Mouse (Mus musculus): ENCODE results near the gene Fkbp10. TPM values are rescaled to one million over a fixed set of nuclear protein-coding genes. Genes with fewer than 3 reads are reported as not detected.

The Fkbp10 gene
- polyA plus RNA-seq, 1 experiment from 2014 or later = 24.7 TPM

DNA sequence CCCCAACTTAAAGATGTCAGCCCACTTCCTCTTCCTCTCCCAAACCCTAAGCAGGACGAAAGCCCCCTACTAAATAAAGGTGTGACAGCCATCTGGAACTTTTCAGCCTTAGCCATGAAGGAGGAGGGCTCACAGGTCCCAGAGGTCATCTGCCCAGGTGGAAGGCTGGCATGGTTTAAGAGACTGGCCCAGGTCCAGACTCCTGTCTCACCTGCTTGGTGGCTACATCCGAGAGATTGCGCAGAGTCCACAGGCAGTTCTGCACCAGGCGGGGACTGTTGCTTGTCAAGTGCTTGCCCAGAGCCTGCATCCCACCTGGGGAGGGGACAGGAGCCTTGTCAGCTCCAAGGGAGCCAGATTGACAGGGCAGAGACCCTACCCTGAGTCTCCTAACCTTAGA lies 36.2 kb upstream of the Fkbp10 start:
- Histone ChIP-seq H3K36me3 (replicated peaks; ENCODE audit: control insufficient read depth, insufficient read depth) (peaks cover 96% of the 10 kb centered on the region), H3K4me1 (replicated peaks; ENCODE audit: control insufficient read depth, insufficient read depth, low read length) (no peaks in the 10 kb centered on the region), H3K9ac (no peak overlapping the region), H3K27ac (no peak overlapping the region), H3K4me3 (replicated peaks; ENCODE audit: low read length) (no peak overlapping the region), H3K27me3 (ENCODE audit: control insufficient read depth, insufficient read depth, low read length) (no peaks in the 10 kb centered on the region), H3K4me2 (replicated peaks) (no peak overlapping the region), H3K9me3 (ENCODE audit: control insufficient read depth, low read length) (no peaks in the 10 kb centered on the region)
- DNase-seq (ENCODE audit: low spot score) (no peak), ATAC-seq (ENCODE audit: low FRiP score) (no peak)
- WGBS = 89% methylated on average over 4 of the region's 4 CpGs

- Histone ChIP-seq H3K4me1 (replicated peaks; ENCODE audit: control insufficient read depth, insufficient read depth, low read length) (no peaks in the 10 kb centered on the region), H3K27me3 (ENCODE audit: control insufficient read depth, insufficient read depth, low read length) (no peaks in the 10 kb centered on the region), H3K9me3 (ENCODE audit: control insufficient read depth, low read length) (no peaks in the 10 kb centered on the region), H3K27ac (no peak overlapping the region), H3K4me2 (replicated peaks) (no peak overlapping the region), H3K9ac (no peak overlapping the region), H3K36me3 (replicated peaks; ENCODE audit: control insufficient read depth, insufficient read depth) (peaks cover 84% of the 10 kb centered on the region), H3K4me3 (replicated peaks; ENCODE audit: low read length) (no peak overlapping the region)
- WGBS = 76% methylated on average over 6 of the region's 6 CpGs
- ATAC-seq (ENCODE audit: low FRiP score) = no peak
- DNase-seq (ENCODE audit: low spot score) = no peak
Measured at GRCm38 (mm10) chr11:100382682-100383081, 32.8 kb upstream of the Fkbp10 start.

DNA sequence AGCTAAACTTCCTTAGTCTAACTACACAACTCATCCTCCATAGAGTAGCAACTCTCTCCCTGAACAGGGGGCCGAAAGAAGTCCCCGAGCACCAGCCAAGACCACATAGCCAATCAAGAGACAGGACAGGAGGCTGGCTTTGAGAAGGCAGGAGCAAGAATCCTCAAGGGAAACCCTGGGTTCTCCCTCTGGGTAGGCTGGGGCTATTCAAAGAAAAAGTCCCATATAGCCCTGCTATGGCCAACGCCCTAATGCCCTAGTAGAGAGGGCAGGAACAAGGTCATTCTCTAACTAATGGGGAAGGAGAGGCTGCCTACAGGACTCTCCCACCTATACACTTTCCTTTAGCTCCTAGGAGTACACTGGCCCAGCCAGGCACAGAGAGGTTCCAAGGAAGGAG lies 30.5 kb upstream of the Fkbp10 start:
- no peak overlapping the region for H3K4me2 ChIP-seq (replicated peaks)

GRCm38 (mm10) chr11:100386586-100386985 lies 28.9 kb upstream of the Fkbp10 start:
- WGBS = 50% methylated on average over 5 of the region's 5 CpGs
- no peak for ATAC-seq (ENCODE audit: low FRiP score)
- no peak for DNase-seq (ENCODE audit: low spot score)
- Histone ChIP-seq H3K9me3 (ENCODE audit: control insufficient read depth, low read length) (no peaks in the 10 kb centered on the region), H3K27me3 (ENCODE audit: control insufficient read depth, insufficient read depth, low read length) (no peaks in the 10 kb centered on the region), H3K9ac (no peak overlapping the region), H3K4me2 (replicated peaks) (no peak overlapping the region), H3K4me3 (replicated peaks; ENCODE audit: low read length) (no peak overlapping the region), H3K27ac (no peak overlapping the region), H3K36me3 (replicated peaks; ENCODE audit: control insufficient read depth, insufficient read depth) (peaks cover 46% of the 10 kb centered on the region), H3K4me1 (replicated peaks; ENCODE audit: control insufficient read depth, insufficient read depth, low read length) (0 out of 2 replicates have a peak, but pooled peaks cover 6% of the 10 kb centered on the region)

More for the DNA sequence above, 30.5 kb upstream of the Fkbp10 start:
- ATAC-seq (ENCODE audit: low FRiP score) = no peak
- Histone ChIP-seq H3K9ac (no peak overlapping the region), H3K4me3 (replicated peaks; ENCODE audit: low read length) (no peak overlapping the region), H3K27ac (no peak overlapping the region), H3K27me3 (ENCODE audit: control insufficient read depth, insufficient read depth, low read length) (no peaks in the 10 kb centered on the region), H3K9me3 (ENCODE audit: control insufficient read depth, low read length) (no peaks in the 10 kb centered on the region), H3K36me3 (replicated peaks; ENCODE audit: control insufficient read depth, insufficient read depth) (peaks cover 61% of the 10 kb centered on the region), H3K4me1 (replicated peaks; ENCODE audit: control insufficient read depth, insufficient read depth, low read length) (0 out of 2 replicates have a peak, but pooled peaks cover 6% of the 10 kb centered on the region)
- no peak for DNase-seq (ENCODE audit: low spot score)
- WGBS = 87% methylated on average over 3 of the region's 3 CpGs

DNA sequence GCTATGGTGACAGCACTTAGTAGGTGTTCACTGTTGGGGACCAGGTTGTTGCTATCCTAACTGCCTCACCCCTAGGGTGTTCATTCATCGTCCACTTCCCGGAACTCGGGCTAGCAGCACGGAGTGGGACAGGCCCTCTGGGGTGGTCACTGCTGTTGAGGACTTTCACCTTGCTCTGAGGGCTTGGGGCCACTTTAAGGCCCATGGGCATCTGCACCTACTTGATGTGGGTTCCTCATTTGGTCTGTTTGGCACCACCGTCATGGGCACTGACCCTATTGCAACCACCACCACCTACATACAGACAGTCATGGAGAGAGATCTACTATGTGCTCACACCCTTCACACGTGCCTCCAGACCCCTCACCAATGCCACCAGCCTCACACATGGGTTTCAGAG lies 28.4 kb upstream of the Fkbp10 start:
- no peak for ATAC-seq (ENCODE audit: low FRiP score)
- WGBS = 88% methylated on average over 6 of the region's 6 CpGs
- H3K36me3 ChIP-seq (replicated peaks; ENCODE audit: control insufficient read depth, insufficient read depth) = peaks cover 41% of the 10 kb centered on the region
- H3K27me3 ChIP-seq (ENCODE audit: control insufficient read depth, insufficient read depth, low read length) = no peaks in the 10 kb centered on the region
- no peak for DNase-seq (ENCODE audit: low spot score)
- H3K4me1 ChIP-seq (replicated peaks; ENCODE audit: control insufficient read depth, insufficient read depth, low read length) = 0 out of 2 replicates have a peak, but pooled peaks cover 6% of the 10 kb centered on the region
- H3K4me3 ChIP-seq (replicated peaks; ENCODE audit: low read length) = no peak overlapping the region
- no peaks in the 10 kb centered on the region for H3K9me3 ChIP-seq (ENCODE audit: control insufficient read depth, low read length)
- H3K9ac ChIP-seq = no peak overlapping the region
- no peak overlapping the region for H3K27ac ChIP-seq
- H3K4me2 ChIP-seq (replicated peaks) = no peak overlapping the region

DNA sequence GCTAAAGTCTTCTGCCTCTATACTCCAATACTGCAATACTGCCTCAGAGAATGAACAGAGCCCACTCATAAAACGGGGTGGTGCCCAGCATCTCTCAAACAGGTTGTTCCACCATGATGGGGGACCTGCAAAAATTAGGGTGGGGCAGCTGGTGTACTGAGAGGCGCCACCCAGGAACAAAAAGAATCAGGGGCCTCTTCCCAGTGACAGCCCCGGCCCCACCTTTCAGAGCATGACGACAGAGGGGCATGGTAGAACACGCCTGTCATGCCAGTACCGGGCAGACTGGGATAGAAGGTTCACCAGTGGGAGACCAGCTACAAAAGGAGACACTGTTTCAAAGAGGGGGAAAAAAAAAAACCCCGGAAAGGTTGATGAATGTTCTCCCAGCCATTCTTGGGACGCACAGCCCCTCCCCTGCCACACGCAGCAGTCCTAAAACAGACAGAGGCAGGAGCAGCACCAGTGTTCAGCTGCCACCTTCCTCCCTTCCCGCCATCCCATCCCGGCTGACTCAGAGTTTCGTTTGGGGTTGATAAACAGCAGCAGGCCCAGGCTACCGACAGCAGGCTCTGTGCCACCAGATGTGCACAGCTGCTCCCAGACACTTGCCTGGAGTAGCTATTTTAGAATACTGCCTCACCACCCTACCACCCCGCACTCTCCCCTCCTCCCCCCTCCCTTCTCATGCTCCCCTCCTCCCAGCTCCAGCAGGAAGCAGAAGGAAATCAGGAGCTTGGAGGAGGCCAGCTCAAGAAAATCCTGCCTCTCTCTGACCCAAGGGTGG lies 27.7 kb upstream of the Fkbp10 start:
- H3K9ac ChIP-seq = no peak overlapping the region; the same call in 1 of the 2 replicates
- no peak overlapping the region for H3K27ac ChIP-seq
- no peak for DNase-seq (ENCODE audit: low spot score)

DNA sequence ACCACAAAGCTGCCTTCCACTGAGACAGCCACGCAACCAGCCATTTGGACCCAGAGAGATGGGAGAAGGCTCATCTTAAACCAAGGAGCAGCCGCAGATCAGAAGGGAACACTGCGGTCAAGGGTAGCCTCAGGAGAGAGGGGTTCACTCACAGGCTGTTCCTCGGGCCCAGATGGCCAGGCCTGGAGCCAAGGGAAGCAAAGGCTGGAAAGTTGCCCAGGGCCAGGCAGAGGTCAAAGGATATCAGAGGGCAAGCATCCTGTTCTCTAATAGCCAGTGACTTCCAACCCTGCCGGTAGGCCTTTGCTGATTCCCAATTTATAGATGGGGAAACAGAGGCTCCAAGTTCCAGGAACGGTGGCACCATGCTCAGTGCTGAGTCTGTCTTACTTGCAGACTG lies 26.9 kb upstream of the Fkbp10 start:
- H3K9ac ChIP-seq = no peak overlapping the region
- WGBS = 85% methylated on average over 6 of the region's 6 CpGs
- no peaks in the 10 kb centered on the region for H3K9me3 ChIP-seq (ENCODE audit: control insufficient read depth, low read length)
- no peak overlapping the region for H3K4me3 ChIP-seq (replicated peaks; ENCODE audit: low read length)
- ATAC-seq (ENCODE audit: low FRiP score) (no peak), DNase-seq (ENCODE audit: low spot score) (no peak)
- H3K27ac ChIP-seq = no peak overlapping the region
- no peaks in the 10 kb centered on the region for H3K27me3 ChIP-seq (ENCODE audit: control insufficient read depth, insufficient read depth, low read length)
- H3K4me2 ChIP-seq (replicated peaks) = no peak overlapping the region
- 0 out of 2 replicates have a peak, but pooled peaks cover 6% of the 10 kb centered on the region for H3K4me1 ChIP-seq (replicated peaks; ENCODE audit: control insufficient read depth, insufficient read depth, low read length)
- H3K36me3 ChIP-seq (replicated peaks; ENCODE audit: control insufficient read depth, insufficient read depth) = peaks cover 26% of the 10 kb centered on the region

More for the DNA sequence above, 27.7 kb upstream of the Fkbp10 start:
- Histone ChIP-seq H3K4me2 (replicated peaks) (no peak overlapping the region), H3K9me3 (ENCODE audit: control insufficient read depth, low read length) (no peaks in the 10 kb centered on the region), H3K4me1 (replicated peaks; ENCODE audit: control insufficient read depth, insufficient read depth, low read length) (0 out of 2 replicates have a peak, but pooled peaks cover 6% of the 10 kb centered on the region), H3K4me3 (replicated peaks; ENCODE audit: low read length) (no peak overlapping the region), H3K36me3 (replicated peaks; ENCODE audit: control insufficient read depth, insufficient read depth) (peaks cover 34% of the 10 kb centered on the region), H3K27me3 (ENCODE audit: control insufficient read depth, insufficient read depth, low read length) (no peaks in the 10 kb centered on the region)
- 47% methylated on average over 14 of the region's 14 CpGs for WGBS
- no peak for ATAC-seq (ENCODE audit: low FRiP score)

DNA sequence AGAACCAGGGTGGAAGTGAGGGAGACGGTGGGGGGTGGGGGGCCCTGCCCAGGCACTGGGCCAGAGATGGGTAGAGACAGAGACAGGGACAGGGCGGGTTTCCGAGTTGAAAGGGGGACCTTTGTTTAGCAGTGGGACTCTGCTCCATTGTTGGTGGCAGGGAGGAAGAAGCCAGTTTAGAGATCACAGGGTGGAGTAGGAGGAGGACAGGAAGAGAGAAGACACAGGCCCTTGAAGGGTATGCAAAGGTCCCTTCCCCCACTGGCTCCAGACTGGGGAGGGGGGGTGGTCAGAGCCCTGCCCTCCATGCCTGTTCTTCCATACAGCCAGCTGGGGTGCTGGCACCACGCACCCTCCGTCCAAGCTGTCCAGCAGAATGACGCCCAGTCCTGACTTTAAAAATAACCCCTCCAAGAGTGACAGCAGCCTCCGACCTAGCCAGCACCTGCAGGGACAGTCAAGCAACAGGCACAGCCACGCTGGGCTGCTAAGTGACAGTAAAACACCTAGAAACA lies 25.5 kb upstream of the Fkbp10 start:
- H3K4me3 ChIP-seq (replicated peaks; ENCODE audit: low read length) = no peak overlapping the region
- no peak for ATAC-seq (ENCODE audit: low FRiP score)
- no peaks in the 10 kb centered on the region for H3K27me3 ChIP-seq (ENCODE audit: control insufficient read depth, insufficient read depth, low read length)
- peaks cover 10% of the 10 kb centered on the region; the same call in 1 of the 2 replicates for H3K4me1 ChIP-seq (replicated peaks; ENCODE audit: control insufficient read depth, insufficient read depth, low read length)
- H3K9ac ChIP-seq = no peak overlapping the region
- no peak overlapping the region for H3K4me2 ChIP-seq (replicated peaks)
- WGBS = 32% methylated on average over 8 of the region's 8 CpGs
- DNase-seq (ENCODE audit: low spot score) = no peak
- no peaks in the 10 kb centered on the region for H3K9me3 ChIP-seq (ENCODE audit: control insufficient read depth, low read length)
- peaks cover 12% of the 10 kb centered on the region for H3K36me3 ChIP-seq (replicated peaks; ENCODE audit: control insufficient read depth, insufficient read depth)
- peak overlapping the region; percentile 18; the same call in 1 of the 2 replicates for H3K27ac ChIP-seq

DNA sequence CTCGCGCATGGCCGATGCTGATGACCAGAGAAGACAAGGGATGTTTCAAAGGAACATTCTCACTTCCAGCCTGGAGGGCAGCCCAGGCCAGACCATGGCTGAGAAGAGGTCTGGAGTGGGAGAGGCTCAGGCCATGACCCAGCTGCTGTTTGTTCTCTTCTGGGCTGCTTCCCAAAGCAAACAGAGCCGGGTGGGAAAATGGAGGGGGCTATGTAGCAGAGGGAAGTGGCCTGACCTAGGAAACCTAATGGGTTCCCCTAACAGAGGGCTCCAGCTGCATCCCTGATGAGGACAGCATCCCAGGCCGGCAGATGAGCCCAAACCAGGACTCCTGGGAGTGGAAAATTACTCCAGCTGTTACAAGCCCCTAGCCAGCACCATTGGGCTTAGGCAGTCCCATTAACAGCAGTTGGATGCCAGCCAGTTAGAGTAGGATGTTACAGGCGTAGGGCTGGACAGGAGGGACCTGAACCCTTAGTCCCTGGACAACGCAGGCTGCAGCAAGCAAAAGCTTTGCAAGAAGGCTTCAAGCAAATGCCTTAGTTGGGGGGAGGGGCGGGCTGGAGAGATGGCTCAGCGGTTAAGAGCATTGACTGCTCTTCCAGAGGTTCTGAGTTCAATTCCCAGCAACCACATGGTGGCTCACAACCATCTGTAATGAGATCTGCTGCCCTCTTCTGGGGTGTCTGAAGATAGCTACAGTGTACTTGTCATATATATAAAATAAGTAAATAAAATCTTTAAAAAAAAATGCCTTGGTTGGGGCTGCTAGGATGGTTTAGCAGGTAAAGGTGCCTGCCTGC lies 24.2 kb upstream of the Fkbp10 start:
- H3K27ac ChIP-seq = no peak overlapping the region
- peaks cover 22% of the 10 kb centered on the region for H3K4me1 ChIP-seq (replicated peaks; ENCODE audit: control insufficient read depth, insufficient read depth, low read length)
- H3K27me3 ChIP-seq (ENCODE audit: control insufficient read depth, insufficient read depth, low read length) = no peaks in the 10 kb centered on the region
- 0 out of 2 replicates have a peak, but pooled peaks have one; percentile 36 for ATAC-seq (ENCODE audit: low FRiP score)
- WGBS = 61% methylated on average over 9 of the region's 9 CpGs
- H3K4me3 ChIP-seq (replicated peaks; ENCODE audit: low read length) = no peak overlapping the region
- H3K9me3 ChIP-seq (ENCODE audit: control insufficient read depth, low read length) = no peaks in the 10 kb centered on the region
- DNase-seq (ENCODE audit: low spot score) = peak; percentile 33
- no peaks in the 10 kb centered on the region for H3K36me3 ChIP-seq (replicated peaks; ENCODE audit: control insufficient read depth, insufficient read depth)
- no peak overlapping the region for H3K4me2 ChIP-seq (replicated peaks)
- no peak overlapping the region for H3K9ac ChIP-seq
